Mouse (Mus musculus) MEL (cell line): ENCODE results near the gene H2-Q4. TPM values are rescaled to one million over a fixed set of nuclear protein-coding genes. Genes with fewer than 3 reads are reported as not detected.
"Not testable (repeated sequence)": the region's sequence is repeated elsewhere in the genome, so short reads cannot be mapped to it uniquely, and the experiment has no call there.

Experiments
- DNase-seq: peaks from one replicate; pipeline ENCODE4 v3.0.0; 2011; ENCODE audit warnings: low read depth, low spot score
- H3K27ac ChIP-seq: 2 replicates; pipeline ENCODE4 v1.5.1; 2012; ENCODE audit warnings: low read depth, mild to moderate bottlenecking, control low read depth, low read length, moderate library complexity; ENCODE audit not compliant: control insufficient read depth
- H3K27me3 ChIP-seq, 2 experiments: fragments of 150-350 bp in 1 of 2; sonication (generic) in 1 of 2; 2 replicates each; pipeline ENCODE4 v1.6.1; 2012; ENCODE audit warnings: low read length in 2 of 2, mild to moderate bottlenecking in 2 of 2, improper control_type of control experiment in 1 of 2, moderate library complexity in 1 of 2; ENCODE audit not compliant: insufficient read depth in 2 of 2, control insufficient read depth in 1 of 2
- H3K36me3 ChIP-seq, 2 experiments: 2 replicates each; pipeline ENCODE4 v1.6.1; 2012 to 2014; ENCODE audit warnings: low read length in 2 of 2, improper control_type of control experiment in 1 of 2, inconsistent platforms in 1 of 2, mild to moderate bottlenecking in 1 of 2; ENCODE audit not compliant: insufficient read depth in 2 of 2, control insufficient read depth in 1 of 2
- H3K4me1 ChIP-seq, 2 experiments: fragments of 150-350 bp in 1 of 2; sonication (generic) in 1 of 2; 2 replicates each; pipeline ENCODE4 v1.6.1; 2012; ENCODE audit warnings: low read length in 2 of 2, improper control_type of control experiment in 1 of 2, mild to moderate bottlenecking in 1 of 2; ENCODE audit not compliant: insufficient read depth in 2 of 2, control insufficient read depth in 1 of 2
- H3K4me3 ChIP-seq, 2 experiments: fragments of 150-350 bp in 1 of 2; sonication (generic) in 1 of 2; 2 replicates each; pipeline ENCODE4 v1.5.1; 2012; ENCODE audit warnings: low read depth in 2 of 2, low read length in 2 of 2, mild to moderate bottlenecking in 2 of 2, moderate library complexity in 2 of 2, control low read depth in 1 of 2, improper control_type of control experiment in 1 of 2; ENCODE audit not compliant: control insufficient read depth in 1 of 2, insufficient read depth in 1 of 2
- H3K79me2 ChIP-seq: 2 replicates; pipeline ENCODE4 v1.6.1; 2012; ENCODE audit warnings: mild to moderate bottlenecking, low read length, moderate library complexity; ENCODE audit not compliant: control insufficient read depth, poor library complexity, insufficient read depth
- H3K9ac ChIP-seq: 2 replicates; pipeline ENCODE4 v1.6.1; 2012; ENCODE audit warnings: low read depth, mild to moderate bottlenecking, control low read depth, low read length, moderate library complexity; ENCODE audit not compliant: control insufficient read depth, poor library complexity, severe bottlenecking
- H3K9me3 ChIP-seq: fragments of 150-350 bp; sonication (generic); replicated peaks from 2 replicates; pipeline ENCODE4 v1.6.1; 2012; ENCODE audit warnings: mild to moderate bottlenecking, low read length, improper control_type of control experiment, moderate library complexity; ENCODE audit not compliant: insufficient read depth
- CHD2 ChIP-seq: IDR thresholded peaks from 2 replicates; pipeline ENCODE4 v1.6.1; 2011; ENCODE audit warnings: low read length, improper control_type of control experiment
- MAX ChIP-seq: IDR thresholded peaks from 2 replicates; pipeline ENCODE4 v1.6.1; 2011; ENCODE audit warnings: low read length, improper control_type of control experiment
- polyA plus RNA-seq, 2 experiments: library from polyadenylated mRNA; stranded (reverse) in 1 of 2; unstranded in 1 of 2; fragments of >175 nt in 1 of 2; fragments of >200 nt in 1 of 2; gene quantifications; 2 replicates each; pipeline versions ENCODE4 v1.2.1 to v1.2.4; 2012; ENCODE audit warnings: low replicate concordance in 2 of 2, low read depth in 1 of 2; ENCODE audit not compliant: insufficient read length in 2 of 2, insufficient read depth in 1 of 2, missing spikeins in 1 of 2
- total RNA-seq: library from RNA; depleted of rRNA; stranded (reverse); fragments of 300-350 nt; gene quantifications from 2 replicates; pipeline ENCODE4 v1.2.3, GENCODE M21; 2012

The H2-Q4 gene
- total and polyA plus RNA-seq, 3 experiments, result 9.1 to 25.5 TPM; not detected in 1

GRCm38 (mm10) chr17:35422360-35422759 is 42.9 kb downstream of the H2-Q4 start:
- not testable (repeated sequence) for H3K36me3 ChIP-seq, H3K4me1 ChIP-seq, H3K27me3 ChIP-seq, H3K4me3 ChIP-seq, H3K79me2 ChIP-seq, H3K9ac ChIP-seq, H3K27ac ChIP-seq, DNase-seq, H3K9me3 ChIP-seq

- not testable (repeated sequence) for H3K36me3 ChIP-seq, H3K9ac ChIP-seq, H3K27ac ChIP-seq, H3K4me1 ChIP-seq, DNase-seq, H3K4me3 ChIP-seq, H3K27me3 ChIP-seq, H3K9me3 ChIP-seq, H3K79me2 ChIP-seq
These were observed 43.9 kb downstream of the H2-Q4 start for GRCm38 (mm10) chr17:35423131-35423810.

GRCm38 (mm10) chr17:35424106-35424505 is 44.7 kb downstream of the H2-Q4 start:
- H3K27me3 ChIP-seq, H3K36me3 ChIP-seq, H3K79me2 ChIP-seq, H3K9me3 ChIP-seq, H3K4me1 ChIP-seq, H3K4me3 ChIP-seq, H3K27ac ChIP-seq, DNase-seq, H3K9ac ChIP-seq: not testable (repeated sequence)

- H3K79me2 ChIP-seq, result not testable (repeated sequence)
These were observed 45.4 kb downstream of the H2-Q4 start, which contains the start of gene H2-Q6 for GRCm38 (mm10) chr17:35424624-35425416. TSS of gene H2-Q6 (plus strand) at chr17:35424850.

GRCm38 (mm10) chr17:35425474-35425873 is 46.1 kb downstream of the H2-Q4 start:
- not testable (repeated sequence) for H3K4me1 ChIP-seq, H3K27me3 ChIP-seq

More at GRCm38 (mm10) chr17:35424624-35425416, 45.4 kb downstream of the H2-Q4 start, which contains the start of gene H2-Q6:
- not testable (repeated sequence) for H3K4me1 ChIP-seq, H3K9me3 ChIP-seq, H3K27ac ChIP-seq, H3K27me3 ChIP-seq, H3K36me3 ChIP-seq
- DNase-seq, result peak; percentile 73
- H3K9ac ChIP-seq, result peak within 1 kb of the TSS; percentile 55
- peak within 1 kb of the TSS; percentile 59 to 71; a peak in 3 of 4 replicates for H3K4me3 ChIP-seq
- TF ChIP-seq CHD2 (peak; percentile 27; the same call in 1 of the 2 replicates), MAX (0 out of 2 replicates have a peak, but pooled peaks have one; percentile 32)
- TF ChIP-seq, all 39 proteins: peak for 2; not testable (repeated sequence) for 37

GRCm38 (mm10) chr17:35428883-35429282 is 49.5 kb downstream of the H2-Q4 start:
- H3K9ac ChIP-seq, H3K27ac ChIP-seq, H3K79me2 ChIP-seq, H3K27me3 ChIP-seq, H3K9me3 ChIP-seq, DNase-seq, H3K4me1 ChIP-seq, H3K36me3 ChIP-seq, H3K4me3 ChIP-seq: not testable (repeated sequence)

More at GRCm38 (mm10) chr17:35425474-35425873, 46.1 kb downstream of the H2-Q4 start:
- not testable (repeated sequence) for DNase-seq, H3K79me2 ChIP-seq, H3K36me3 ChIP-seq, H3K27ac ChIP-seq, H3K9me3 ChIP-seq
- Histone ChIP-seq H3K4me3 (peak overlapping the region; percentile 59 to 71; a peak in 3 of 4 replicates), H3K9ac (peak overlapping the region; percentile 55)
